Mouse (Mus musculus): Measurements from ENCODE around the gene Aagab.

Aagab gene

GRCm38 (mm10) chr9:63606594-63606993, 4.1 kb downstream of the Aagab start:
- DNase-seq (ENCODE audit: low read depth): peak; percentile 39

DNA sequence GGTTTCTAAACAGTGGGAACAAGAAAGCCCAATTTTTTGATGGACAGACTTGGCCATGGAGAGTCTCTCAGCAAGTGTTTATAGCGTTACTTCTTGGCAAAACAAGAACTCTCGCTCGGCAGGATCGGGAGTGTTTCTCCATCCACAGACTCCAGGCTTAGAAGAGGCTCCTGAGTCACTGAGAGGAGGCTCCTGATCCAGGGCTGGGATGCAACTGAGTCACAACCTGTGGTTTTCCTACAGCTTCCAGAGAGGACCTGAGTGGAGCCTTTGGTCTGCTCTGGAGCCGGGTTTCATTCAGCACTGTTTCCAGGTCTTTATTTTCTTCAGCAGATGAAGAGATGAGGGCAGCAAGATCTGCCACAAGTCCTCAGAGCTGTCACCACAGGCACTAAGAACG, 5.5 kb downstream of the Aagab start:
- DNase-seq (ENCODE audit: low read depth): peak; percentile 69

- no peak for DNase-seq (ENCODE audit: low read depth)
Observed at GRCm38 (mm10) chr9:63609246-63609645, 6.8 kb downstream of the Aagab start.

GRCm38 (mm10) chr9:63609776-63610175, 7.3 kb downstream of the Aagab start:
- DNase-seq (ENCODE audit: low read depth): no peak

- DNase-seq (ENCODE audit: low read depth): no peak
Observed at GRCm38 (mm10) chr9:63610231-63610630, 7.8 kb downstream of the Aagab start.

- DNase-seq (ENCODE audit: low read depth): peak; percentile 87
Observed at GRCm38 (mm10) chr9:63610841-63611366, 8.4 kb downstream of the Aagab start.

GRCm38 (mm10) chr9:63611967-63612366, 9.5 kb downstream of the Aagab start:
- no peak for DNase-seq (ENCODE audit: low read depth)

DNA sequence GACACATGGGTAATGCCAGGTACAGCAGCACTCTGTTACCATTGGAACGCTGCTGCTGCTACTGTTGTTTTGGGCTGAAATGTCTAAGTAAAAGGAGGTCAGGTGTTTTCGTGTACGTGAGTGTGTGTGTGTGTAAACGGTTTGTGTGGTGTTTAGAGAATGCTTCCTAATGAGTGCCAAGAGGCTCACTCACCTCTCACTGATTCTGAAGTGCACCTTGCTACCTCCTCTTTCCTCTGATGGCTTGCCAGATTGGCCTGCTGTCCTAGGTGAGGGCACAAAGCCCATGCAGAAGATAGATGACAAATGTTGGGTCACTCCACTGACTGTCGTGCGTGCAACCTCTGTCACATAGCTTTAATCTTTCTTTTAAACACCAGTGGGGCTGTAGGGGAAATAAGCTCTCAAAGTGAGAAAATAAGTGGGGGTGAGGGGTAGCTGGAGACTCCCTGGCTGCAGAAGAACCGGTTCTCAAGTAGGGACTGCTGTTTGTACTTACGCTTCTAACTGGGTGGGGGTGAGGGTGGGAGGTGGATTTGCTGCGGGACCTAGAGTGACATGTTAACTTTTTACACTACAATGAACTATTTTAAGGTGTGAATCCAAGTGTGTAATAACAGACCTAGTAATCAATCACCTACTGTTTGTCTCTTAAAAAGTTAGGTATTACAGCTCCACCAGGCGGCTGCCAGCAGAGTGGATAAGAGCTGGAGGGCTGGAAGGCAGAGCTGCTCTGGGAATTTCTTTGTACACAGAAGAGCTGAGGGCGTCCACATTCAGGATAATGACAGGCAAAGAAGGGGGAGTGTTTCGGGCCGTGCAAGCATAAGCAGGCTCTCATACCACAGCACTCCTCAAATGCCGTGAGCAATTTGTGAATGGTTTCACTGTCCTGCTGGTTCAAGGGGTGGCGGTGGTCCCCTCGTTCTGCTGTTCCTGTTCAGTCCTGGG, 10.4 kb downstream of the Aagab start:
- no peak for DNase-seq (ENCODE audit: low read depth)

DNA sequence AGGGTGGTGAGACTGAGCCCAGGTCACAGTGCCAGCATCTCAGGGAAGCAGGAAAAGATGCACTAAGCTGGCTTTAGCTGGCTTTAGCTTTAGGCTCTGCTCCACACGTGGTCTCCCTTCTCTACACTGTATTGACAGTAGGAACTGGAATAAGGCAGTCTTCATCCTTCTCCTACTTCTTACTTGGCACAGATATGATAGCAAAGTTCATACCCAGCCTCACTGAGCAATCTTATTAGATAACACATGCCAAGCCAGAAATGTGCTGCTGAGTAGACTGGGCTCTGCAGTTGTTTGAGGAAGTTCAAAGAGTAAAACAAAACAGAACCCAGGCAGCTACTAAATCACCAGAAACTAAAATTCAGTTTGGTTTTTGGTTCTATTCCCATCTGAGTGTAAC, 11.1 kb downstream of the Aagab start:
- no peak for DNase-seq (ENCODE audit: low read depth)

DNA sequence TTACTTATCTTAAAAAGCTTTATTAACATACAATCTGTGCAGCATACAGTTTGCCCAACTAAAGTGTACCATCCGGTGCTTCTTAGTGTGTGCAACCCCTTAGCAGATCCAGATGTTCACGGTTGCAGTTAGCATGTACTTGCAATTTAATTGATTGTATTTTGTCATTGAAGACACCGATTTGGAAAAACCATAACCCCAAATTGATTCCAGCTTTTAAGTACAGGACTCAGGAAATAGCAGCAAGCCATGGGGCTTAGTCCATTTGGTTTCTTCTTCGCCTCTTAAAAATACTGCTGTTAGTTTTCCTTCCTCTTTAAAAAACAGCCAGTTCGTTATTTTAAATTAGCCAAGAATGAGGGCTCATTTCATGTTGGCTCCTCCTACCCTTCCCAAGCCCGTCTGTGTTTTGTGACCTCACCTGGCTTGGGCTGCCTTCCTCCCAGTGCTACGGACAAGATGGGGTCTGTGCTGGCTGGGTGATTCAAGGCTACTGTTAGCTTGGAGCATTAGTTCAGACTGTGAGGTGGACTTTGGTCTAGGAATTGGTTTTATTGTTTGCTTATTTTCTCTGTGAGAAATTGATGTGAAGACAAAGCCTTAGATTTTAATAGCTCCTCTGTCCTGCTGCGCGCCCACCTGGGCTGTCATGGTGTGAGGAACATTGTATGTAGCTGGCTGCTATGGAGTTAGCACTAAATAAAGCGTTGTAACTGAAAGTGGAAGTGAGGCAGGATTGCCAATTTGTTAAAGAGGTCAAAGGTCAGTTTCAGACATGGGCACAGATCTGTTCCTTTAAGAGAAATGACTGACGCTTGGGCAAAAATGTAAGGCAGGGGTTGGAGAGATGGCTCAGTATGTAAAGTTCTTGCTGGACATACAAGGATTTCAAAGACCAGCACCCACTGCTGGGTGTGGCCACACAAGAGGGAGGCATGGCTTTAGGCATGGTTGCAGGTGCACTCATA, 11.8 kb downstream of the Aagab start:
- no peak for DNase-seq (ENCODE audit: low read depth)

- DNase-seq (ENCODE audit: low read depth): no peak
Observed at GRCm38 (mm10) chr9:63617967-63618366, 15.5 kb downstream of the Aagab start.

DNA sequence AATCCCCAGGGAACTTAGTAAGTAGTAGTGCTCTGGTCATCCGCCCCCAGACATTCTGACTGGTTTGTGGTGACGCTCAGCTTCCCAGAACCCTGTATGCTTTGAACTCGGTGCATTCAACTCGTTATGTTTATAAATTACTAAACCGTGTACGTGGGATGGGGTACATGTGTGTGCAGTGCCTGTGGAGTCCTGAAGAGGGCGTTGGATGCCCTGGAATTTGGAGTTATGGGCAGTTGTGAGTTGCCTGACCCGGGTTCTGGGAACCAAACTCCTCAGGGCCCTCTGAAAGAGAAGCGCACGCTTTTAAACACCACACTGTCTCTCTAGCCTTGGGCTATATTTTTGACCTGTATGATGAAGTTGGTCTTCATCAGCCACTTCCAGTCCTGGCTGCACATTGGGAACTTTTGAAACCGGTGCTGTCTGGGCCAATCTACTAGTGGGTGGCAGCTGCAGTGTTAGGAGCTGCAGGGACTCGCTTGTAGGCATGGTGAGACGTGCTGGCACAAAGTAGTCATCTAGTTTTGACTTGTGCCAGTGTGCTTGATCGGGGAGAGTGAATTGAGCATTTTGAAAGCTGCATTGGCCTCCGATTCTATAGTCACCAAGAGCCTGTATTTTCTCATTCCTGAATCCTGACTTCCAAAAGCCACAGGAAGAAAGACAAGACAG, 21.6 kb downstream of the Aagab start:
- DNase-seq (ENCODE audit: low read depth): no peak

GRCm38 (mm10) chr9:63625090-63625756, 22.8 kb downstream of the Aagab start:
- no peak for DNase-seq (ENCODE audit: low read depth)

DNA sequence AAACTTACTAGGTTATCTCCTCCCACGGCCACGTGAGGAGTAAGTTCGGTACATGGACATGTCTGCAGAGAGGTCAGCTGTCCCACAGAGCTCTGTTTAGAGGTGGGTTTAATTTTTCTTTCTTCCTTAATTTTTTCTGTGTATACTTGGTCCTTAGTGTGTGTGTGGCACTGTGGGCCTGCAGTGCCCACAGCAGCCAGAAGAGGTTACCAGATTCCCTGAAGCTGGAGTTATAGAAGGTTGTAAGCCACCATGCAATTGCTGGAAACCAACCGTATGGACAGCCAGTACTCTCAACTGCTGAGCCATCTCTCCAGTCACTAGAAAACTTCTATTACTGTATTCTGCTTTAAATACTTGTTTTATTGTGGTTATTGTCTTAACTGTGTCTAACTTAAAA, 29.6 kb downstream of the Aagab start:
- no peak for DNase-seq (ENCODE audit: low read depth)

DNA sequence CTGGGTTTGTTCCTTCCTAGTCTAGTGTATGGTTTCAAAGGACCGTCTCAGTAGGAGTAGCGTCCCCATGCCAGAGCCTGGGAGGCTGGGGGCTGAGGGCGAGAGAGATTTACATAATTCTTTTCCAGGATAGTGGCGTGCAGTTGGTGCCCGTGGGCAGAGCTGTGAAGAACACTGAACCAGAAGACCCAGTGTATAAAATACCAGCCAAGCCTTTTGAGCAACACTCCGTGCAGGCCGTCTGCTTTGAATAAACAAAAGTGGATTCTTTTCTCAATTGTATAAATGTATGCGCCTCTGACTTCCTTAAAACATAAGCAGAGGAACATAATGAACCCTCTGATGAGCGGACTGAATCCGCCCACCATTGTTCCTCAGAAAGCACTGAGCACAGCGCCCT, 30.5 kb downstream of the Aagab start:
- no peak for DNase-seq (ENCODE audit: low read depth)

DNA sequence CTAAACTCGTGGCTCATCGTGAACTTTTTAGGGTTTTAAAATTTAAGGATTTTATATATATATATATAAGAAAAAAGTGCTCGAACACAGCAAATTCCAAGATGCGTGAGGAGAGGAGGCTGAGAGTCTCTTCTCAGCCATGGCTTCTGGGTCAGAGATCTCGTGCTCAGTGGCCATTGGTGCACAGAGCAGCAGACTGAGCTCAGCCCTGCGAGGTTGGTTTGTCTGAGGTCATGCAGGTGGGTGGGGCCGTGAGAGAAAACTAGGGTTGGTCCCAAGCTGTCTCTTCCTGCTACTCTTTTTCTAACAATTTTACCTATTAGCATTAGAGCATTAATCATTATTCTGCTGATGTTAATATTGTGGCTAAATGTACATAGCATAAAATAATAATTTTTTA, 30.9 kb downstream of the Aagab start:
- no peak for DNase-seq (ENCODE audit: low read depth)

DNA sequence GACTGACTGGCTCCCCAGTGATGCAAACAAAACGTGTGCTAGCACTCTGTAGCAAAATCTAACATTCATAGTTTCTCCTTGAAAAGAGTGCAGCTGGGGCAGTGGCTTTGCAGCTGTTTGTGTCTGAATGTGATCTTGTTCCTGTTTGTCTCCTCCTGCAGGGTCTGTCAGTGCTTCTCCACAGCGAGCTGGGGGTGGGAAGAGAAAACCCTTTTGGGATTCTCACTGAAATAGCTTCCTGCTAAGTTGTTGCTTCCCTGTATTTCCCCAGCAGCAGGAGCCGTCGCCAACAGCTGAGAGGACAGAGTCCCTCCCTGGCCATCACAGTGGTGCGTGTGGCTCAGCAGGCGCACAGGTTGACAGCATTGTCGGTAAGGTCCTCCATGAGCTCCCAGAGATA, 33.7 kb downstream of the Aagab start:
- DNase-seq (ENCODE audit: low read depth): no peak

DNA sequence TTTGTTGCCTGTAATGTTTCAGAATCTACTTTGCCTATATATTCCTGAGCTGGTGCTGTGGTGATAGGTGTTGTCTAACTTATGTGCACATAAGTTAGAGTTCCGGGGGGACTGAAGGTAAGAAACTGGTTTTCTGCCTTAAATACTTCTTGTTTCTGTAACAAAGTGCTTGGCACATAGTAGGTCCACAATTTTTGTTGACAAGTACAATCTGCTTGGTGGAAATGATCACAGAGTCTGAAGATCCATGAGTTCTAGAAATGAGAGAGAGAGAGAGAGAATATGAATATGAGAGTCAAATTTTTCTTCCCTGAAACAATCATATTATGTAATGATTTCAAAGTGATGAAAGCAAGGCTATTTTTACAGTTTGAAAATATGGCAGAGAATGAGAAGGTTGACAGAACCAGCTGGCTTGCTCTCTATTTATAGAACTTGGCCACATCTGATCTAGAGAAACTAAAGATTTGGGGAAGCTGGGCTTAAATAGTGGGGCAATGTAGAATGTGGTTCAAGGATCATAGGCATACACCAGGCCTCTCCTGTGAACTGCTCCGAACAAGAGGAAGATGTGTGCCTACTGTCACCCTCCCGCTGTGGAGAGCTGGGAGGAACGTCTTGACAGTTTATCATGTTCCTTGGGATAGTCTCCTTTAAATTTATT, 39.7 kb downstream of the Aagab start:
- peak; percentile 41 for DNase-seq (ENCODE audit: low read depth)

GRCm38 (mm10) chr9:63644011-63644410, 41.6 kb downstream of the Aagab start:
- no peak for DNase-seq (ENCODE audit: low read depth)

DNA sequence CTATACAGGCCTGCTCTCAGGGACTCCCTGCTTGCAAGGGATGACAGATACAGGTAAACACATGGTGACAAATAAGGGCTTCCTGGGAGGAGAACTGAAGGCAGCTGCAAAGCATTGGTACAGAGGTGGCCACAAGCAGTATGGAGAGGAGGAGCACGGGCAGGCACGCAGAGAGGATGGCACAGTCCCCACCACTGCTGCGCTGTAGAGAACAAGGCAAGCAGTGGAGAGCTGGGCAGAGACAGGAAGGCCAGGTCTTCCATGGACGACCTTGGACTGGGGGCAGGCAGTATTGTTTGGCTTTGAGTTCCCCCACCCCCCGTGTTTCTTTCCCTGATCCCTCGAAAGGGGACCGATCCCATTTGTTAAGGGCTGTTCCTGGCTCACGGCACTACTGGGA, 42.6 kb downstream of the Aagab start:
- no peak for DNase-seq (ENCODE audit: low read depth)

Measured in NIH3T3 (cell line).